Mouse (Mus musculus): ENCODE data around the gene Sptssb. TPM values are rescaled to one million over a fixed set of nuclear protein-coding genes. Genes with fewer than 3 reads are reported as not detected.

The Sptssb gene
- polyA plus RNA-seq, 1 experiment from 2014 or later = 0.21 TPM

- Histone ChIP-seq H3K4me1 (replicated peaks) (no peaks in the 10 kb centered on the region), H3K36me3 (replicated peaks) (no peaks in the 10 kb centered on the region), H3K9me3 (replicated peaks) (no peaks in the 10 kb centered on the region), H3K4me2 (no peak overlapping the region), H3K27ac (replicated peaks) (no peak overlapping the region), H3K27me3 (no peaks in the 10 kb centered on the region), H3K4me3 (replicated peaks) (no peak overlapping the region), H3K9ac (no peak overlapping the region)
- 42% methylated on average over 1 of the region's 1 CpGs for WGBS (ENCODE audit: insufficient replicate concordance)
- no peak for ATAC-seq (ENCODE audit: insufficient read depth)
Observed at GRCm38 (mm10) chr3:69799096-69799495, 60.6 kb downstream of the Sptssb start.

- no peaks in the 10 kb centered on the region for H3K4me1 ChIP-seq (replicated peaks)
- no peaks in the 10 kb centered on the region for H3K9me3 ChIP-seq (replicated peaks)
- no peak for ATAC-seq (ENCODE audit: insufficient read depth)
- H3K27me3 ChIP-seq = no peaks in the 10 kb centered on the region
- no peak overlapping the region for H3K4me2 ChIP-seq
- H3K4me3 ChIP-seq (replicated peaks) = no peak overlapping the region
- H3K36me3 ChIP-seq (replicated peaks) = no peaks in the 10 kb centered on the region
- no peak overlapping the region for H3K9ac ChIP-seq
- WGBS (ENCODE audit: insufficient replicate concordance) = 58% methylated on average over 2 of the region's 2 CpGs
- no peak overlapping the region for H3K27ac ChIP-seq (replicated peaks)
Observed at GRCm38 (mm10) chr3:69797969-69798368, 61.8 kb downstream of the Sptssb start.

- Histone ChIP-seq H3K36me3 (replicated peaks) (no peaks in the 10 kb centered on the region), H3K27me3 (no peaks in the 10 kb centered on the region), H3K9me3 (replicated peaks) (no peaks in the 10 kb centered on the region), H3K4me1 (replicated peaks) (no peaks in the 10 kb centered on the region), H3K9ac (no peak overlapping the region), H3K4me2 (no peak overlapping the region), H3K27ac (replicated peaks) (no peak overlapping the region), H3K4me3 (replicated peaks) (no peak overlapping the region)
- no peak for ATAC-seq (ENCODE audit: insufficient read depth)
- 72% methylated on average over 4 of the region's 4 CpGs for WGBS (ENCODE audit: insufficient replicate concordance)
Observed at GRCm38 (mm10) chr3:69797533-69797932, 62.2 kb downstream of the Sptssb start.

- H3K4me3 ChIP-seq (replicated peaks) = no peak overlapping the region
- no peaks in the 10 kb centered on the region for H3K36me3 ChIP-seq (replicated peaks)
- no peak overlapping the region for H3K4me2 ChIP-seq
- H3K9ac ChIP-seq = no peak overlapping the region
- H3K27me3 ChIP-seq = no peaks in the 10 kb centered on the region
- no peak for ATAC-seq (ENCODE audit: insufficient read depth)
- 50% methylated on average over 3 of the region's 3 CpGs for WGBS (ENCODE audit: insufficient replicate concordance)
- no peaks in the 10 kb centered on the region for H3K4me1 ChIP-seq (replicated peaks)
- H3K27ac ChIP-seq (replicated peaks) = no peak overlapping the region
- no peaks in the 10 kb centered on the region for H3K9me3 ChIP-seq (replicated peaks)
Observed at GRCm38 (mm10) chr3:69792823-69793417, 66.8 kb downstream of the Sptssb start.

- H3K4me2 ChIP-seq = no peak overlapping the region
- 48% methylated on average over 4 of the region's 4 CpGs for WGBS (ENCODE audit: insufficient replicate concordance)
- H3K9me3 ChIP-seq (replicated peaks) = no peaks in the 10 kb centered on the region
- H3K9ac ChIP-seq = no peak overlapping the region
- no peaks in the 10 kb centered on the region for H3K36me3 ChIP-seq (replicated peaks)
- ATAC-seq (ENCODE audit: insufficient read depth) = no peak
- no peak overlapping the region for H3K27ac ChIP-seq (replicated peaks)
- H3K27me3 ChIP-seq = no peaks in the 10 kb centered on the region
- H3K4me1 ChIP-seq (replicated peaks) = no peaks in the 10 kb centered on the region
- H3K4me3 ChIP-seq (replicated peaks) = no peak overlapping the region
Observed at GRCm38 (mm10) chr3:69779246-69779796, 80.4 kb downstream of the Sptssb start.

GRCm38 (mm10) chr3:69773356-69773755, 86.4 kb downstream of the Sptssb start:
- no peaks in the 10 kb centered on the region for H3K4me1 ChIP-seq (replicated peaks)
- H3K27me3 ChIP-seq = no peaks in the 10 kb centered on the region
- 52% methylated on average over 4 of the region's 4 CpGs for WGBS (ENCODE audit: insufficient replicate concordance)
- H3K4me2 ChIP-seq = no peak overlapping the region
- no peak for ATAC-seq (ENCODE audit: insufficient read depth)
- H3K9ac ChIP-seq = no peak overlapping the region
- no peak overlapping the region for H3K27ac ChIP-seq (replicated peaks)
- no peaks in the 10 kb centered on the region for H3K36me3 ChIP-seq (replicated peaks)
- H3K9me3 ChIP-seq (replicated peaks) = no peaks in the 10 kb centered on the region
- H3K4me3 ChIP-seq (replicated peaks) = no peak overlapping the region

Other genes with a start within 250 kb of the Sptssb start
- 62.0 and 65.7 TPM in 2 replicates for gene Nmd3, start 138.0 kb downstream of the Sptssb start, polyA plus RNA-seq (2015; fragmentation: Nextera tagmentation; extraction: Ambion mirVana)
- not detected in 2 replicates for gene Otol1, start 147.7 kb upstream of the Sptssb start, polyA plus RNA-seq (2015; fragmentation: Nextera tagmentation; extraction: Ambion mirVana)